Mouse (Mus musculus) small intestine, adult 2 months (tissue): ENCODE measurements around the gene Dzank1. TPM values are rescaled to one million over a fixed set of nuclear protein-coding genes. Genes with fewer than 3 reads are reported as not detected.

Source experiments
- H3K27ac ChIP-seq: fragments of 200-500 bp; 2 replicates; pipeline ENCODE4 v1.5.1; 2012; ENCODE audit warnings: low read depth, low read length, control low read depth, inconsistent platforms; ENCODE audit not compliant: insufficient read depth
- H3K27me3 ChIP-seq: fragments of 200-500 bp; 2 replicates; pipeline ENCODE4 v1.6.1; 2012; ENCODE audit warnings: mild to moderate bottlenecking, moderate library complexity, low read length, inconsistent platforms; ENCODE audit not compliant: control insufficient read depth, insufficient read depth
- H3K36me3 ChIP-seq: fragments of 200-500 bp; 2 replicates; pipeline ENCODE4 v1.6.1; 2012; ENCODE audit warnings: mild to moderate bottlenecking, low read length, control low read depth, inconsistent platforms; ENCODE audit not compliant: control insufficient read depth, insufficient read depth
- H3K4me1 ChIP-seq: fragments of 200-500 bp; 2 replicates; pipeline ENCODE4 v1.6.1; 2012; ENCODE audit warnings: low read length, inconsistent platforms, mixed read lengths; ENCODE audit not compliant: control insufficient read depth, insufficient read depth, insufficient read length
- H3K4me3 ChIP-seq: fragments of 200-500 bp; 2 replicates; pipeline ENCODE4 v1.5.1; 2012; ENCODE audit warnings: low read depth, mild to moderate bottlenecking, control low read depth, inconsistent platforms, low read length, moderate library complexity
- CTCF ChIP-seq: fragments of 200-500 bp; IDR thresholded peaks from 2 replicates; pipeline ENCODE4 v1.5.1; 2012; ENCODE audit warnings: low read depth, mild to moderate bottlenecking, control low read depth, inconsistent platforms, low read length, moderate library complexity, mixed read lengths; ENCODE audit not compliant: insufficient replicate concordance, insufficient read length; ENCODE audit errors: extremely low read depth
- POLR2A ChIP-seq: fragments of 200-500 bp; IDR thresholded peaks from 2 replicates; pipeline ENCODE4 v1.6.1; 2012; ENCODE audit warnings: low read depth, mild to moderate bottlenecking, control low read depth, inconsistent platforms, low read length, moderate library complexity
- WGBS: fragments of 180-500 bp; shearing (Covaris S2); methylation state at CpG from one replicate; pipeline ENCODE4 v1.1.7; 2018; 5-methylcytosine and 5-hydroxymethylcytosine counted together
- polyA plus RNA-seq: library from polyadenylated mRNA; depleted of rRNA; stranded (reverse); fragments of >200 nt; gene quantifications from 2 replicates; pipeline ENCODE4 v1.2.3, GENCODE M21; 2012; rRNA removed

The Dzank1 gene
- polyA plus RNA-seq, 1 experiment, result 0.08 TPM

- no peaks in the 10 kb centered on the region for H3K27me3 ChIP-seq
- WGBS, result 27% methylated on average over 5 of the region's 5 CpGs
- peaks cover 25% of the 10 kb centered on the region for H3K4me1 ChIP-seq
- no peaks in the 10 kb centered on the region for H3K36me3 ChIP-seq
- TF ChIP-seq POLR2A (peak; percentile 29; the same call in 1 of the 2 replicates), CTCF (no peak)
- peak overlapping the region; percentile 81 for H3K27ac ChIP-seq
- no peak overlapping the region for H3K4me3 ChIP-seq
Observed at GRCm38 (mm10) chr2:144431286-144431825, 95.9 kb downstream of the Dzank1 start.

- WGBS, result 29% methylated on average over 7 of the region's 7 CpGs
- no peaks in the 10 kb centered on the region for H3K36me3 ChIP-seq
- peaks cover 25% of the 10 kb centered on the region for H3K4me1 ChIP-seq
- peak overlapping the region; percentile 60 for H3K4me3 ChIP-seq
- no peak for TF ChIP-seq CTCF
- H3K27ac ChIP-seq, result peak overlapping the region; percentile 99
- no peaks in the 10 kb centered on the region for H3K27me3 ChIP-seq
Observed at GRCm38 (mm10) chr2:144429171-144429570, 98.0 kb downstream of the Dzank1 start.

- Histone ChIP-seq H3K27me3 (no peaks in the 10 kb centered on the region), H3K27ac (peak overlapping the region; percentile 99), H3K4me3 (peak overlapping the region; percentile 60), H3K36me3 (no peaks in the 10 kb centered on the region), H3K4me1 (peaks cover 25% of the 10 kb centered on the region)
- WGBS, result 30% methylated on average over 8 of the region's 8 CpGs
- TF ChIP-seq POLR2A (no peak), CTCF (peak; percentile 33; the same call in 1 of the 2 replicates)
Observed at GRCm38 (mm10) chr2:144428659-144429058, 98.6 kb downstream of the Dzank1 start.

- Histone ChIP-seq H3K4me1 (peaks cover 25% of the 10 kb centered on the region), H3K27me3 (no peaks in the 10 kb centered on the region), H3K4me3 (no peak overlapping the region), H3K27ac (peak overlapping the region; percentile 99), H3K36me3 (no peaks in the 10 kb centered on the region)
- TF ChIP-seq CTCF, result no peak
- TF ChIP-seq POLR2A, result no peak
- WGBS, result 33% methylated on average over 5 of the region's 5 CpGs
Observed at GRCm38 (mm10) chr2:144427852-144428251, 99.4 kb downstream of the Dzank1 start.

- H3K27ac ChIP-seq, result no peak overlapping the region
- 85% methylated on average over 1 of the region's 1 CpGs for WGBS
- TF ChIP-seq CTCF, result no peak
- no peak overlapping the region for H3K4me3 ChIP-seq
- no peaks in the 10 kb centered on the region for H3K36me3 ChIP-seq
- peaks cover 24% of the 10 kb centered on the region for H3K4me1 ChIP-seq
- no peaks in the 10 kb centered on the region for H3K27me3 ChIP-seq
Observed at GRCm38 (mm10) chr2:144425761-144426160, 101.5 kb downstream of the Dzank1 start.

- Histone ChIP-seq H3K36me3 (no peaks in the 10 kb centered on the region), H3K27ac (no peak overlapping the region), H3K27me3 (no peaks in the 10 kb centered on the region), H3K4me3 (no peak overlapping the region), H3K4me1 (peaks cover 11% of the 10 kb centered on the region; the same call in 1 of the 2 replicates)
- 27% methylated on average over 10 of the region's 10 CpGs for WGBS
- TF ChIP-seq CTCF (no peak), POLR2A (no peak)
Observed at GRCm38 (mm10) chr2:144422094-144422675, 105.0 kb downstream of the Dzank1 start.

Other genes with a start within 250 kb of the Dzank1 start
- 34.2 and 51.5 TPM in 2 replicates for gene Ovol2, start 195.3 kb downstream of the Dzank1 start, polyA plus RNA-seq
- gene Kat14, start 158.4 kb downstream of the Dzank1 start, polyA plus RNA-seq, result 16.8 and 28.1 TPM in 2 replicates
- gene Pet117, start 158.4 kb downstream of the Dzank1 start, polyA plus RNA-seq, result not detected in 2 replicates
- 1.5 and 2.1 TPM in 2 replicates for gene Polr3f, start 304 bp upstream of the Dzank1 start, polyA plus RNA-seq
- 3.2 and 4.7 TPM in 2 replicates for gene Rbbp9, start 23.5 kb upstream of the Dzank1 start, polyA plus RNA-seq
- 25.5 and 36.5 TPM in 2 replicates for gene Sec23b, start 28.8 kb upstream of the Dzank1 start, polyA plus RNA-seq
- 1.4 and 1.8 TPM in 2 replicates for gene Smim26, start 66.6 kb upstream of the Dzank1 start, polyA plus RNA-seq
- 2.7 and 3.8 TPM in 2 replicates for gene Dtd1, start 72.5 kb upstream of the Dzank1 start, polyA plus RNA-seq